Mouse (Mus musculus) hindbrain, embryonic 15.5 days (tissue): ENCODE results near the gene Gm12216. TPM values are rescaled to one million over a fixed set of nuclear protein-coding genes. Genes with fewer than 3 reads are reported as not detected.
"Not testable (repeated sequence)": the region's sequence is repeated elsewhere in the genome, so short reads cannot be mapped to it uniquely, and the experiment has no call there.

Experiments
- ATAC-seq: fragments of 200-750 bp; cut with Nextera tagmentation; 2 replicates; pipeline ENCODE4 v1.8.0; 2017; ENCODE audit warnings: low read depth, moderate number of reproducible peaks, moderate TSS enrichment; ENCODE audit not compliant: low FRiP score
- H3K27ac ChIP-seq: fragments of 300-500 bp; sonication (generic); replicated peaks from 2 replicates; pipeline ENCODE4 v1.5.1; 2015; ENCODE audit warnings: mild to moderate bottlenecking, inconsistent platforms
- H3K27me3 ChIP-seq: fragments of 300-500 bp; sonication (generic); 2 replicates; pipeline ENCODE4 v1.6.1; 2015; ENCODE audit warnings: control low read depth, inconsistent platforms
- H3K36me3 ChIP-seq: fragments of 300-500 bp; sonication (generic); 2 replicates; pipeline ENCODE4 v1.6.1; 2015; ENCODE audit warnings: control low read depth, inconsistent platforms
- H3K4me1 ChIP-seq: fragments of 300-500 bp; sonication (generic); replicated peaks from 2 replicates; pipeline ENCODE4 v1.6.1; 2015; ENCODE audit warnings: control low read depth, inconsistent platforms
- H3K4me2 ChIP-seq: fragments of 300-500 bp; sonication (generic); 2 replicates; pipeline ENCODE4 v1.6.1; 2015; ENCODE audit warnings: moderate library complexity, mild to moderate bottlenecking, inconsistent platforms
- H3K4me3 ChIP-seq: fragments of 300-500 bp; sonication (generic); 2 replicates; pipeline ENCODE4 v1.5.1; 2015; ENCODE audit warnings: mild to moderate bottlenecking, inconsistent platforms
- H3K9ac ChIP-seq: fragments of 300-500 bp; sonication (generic); 2 replicates; pipeline ENCODE4 v1.6.1; 2015; ENCODE audit warnings: inconsistent platforms
- H3K9me3 ChIP-seq: fragments of 300-500 bp; sonication (generic); 2 replicates; pipeline ENCODE4 v1.6.1; 2016; ENCODE audit warnings: control low read depth, inconsistent platforms
- WGBS: fragments of 180-500 bp; shearing (Covaris S2); methylation state at CpG from one replicate; pipeline ENCODE4 v1.1.7; 2015; 5-methylcytosine and 5-hydroxymethylcytosine counted together
- polyA plus RNA-seq: library from polyadenylated mRNA; unstranded; fragments of >200 nt; fragmentation: Nextera tagmentation; extraction: Ambion mirVana; gene quantifications from 2 replicates; pipeline ENCODE4 v1.2.1, GENCODE M21; 2015

Gm12216 gene
- polyA plus RNA-seq = 0.35 TPM in 1 of 2 replicates, not detected in the other

- 14% methylated on average over 44 of the region's 50 CpGs for WGBS
- not testable (repeated sequence) for H3K9me3 ChIP-seq, H3K36me3 ChIP-seq, H3K27ac ChIP-seq, H3K4me1 ChIP-seq, H3K27me3 ChIP-seq
- H3K9ac ChIP-seq = peak within 1 kb of the TSS; percentile 5; the same call in 1 of the 2 replicates
- ATAC-seq = peak; percentile 48; the same call in 1 of the 2 replicates
- H3K4me2 ChIP-seq = peak within 1 kb of the TSS; percentile 55
- peak within 1 kb of the TSS; percentile 39 for H3K4me3 ChIP-seq
Measured at GRCm38 (mm10) chr11:53858761-53859580, at the start of gene Gm12216. Gene Gm12216 (minus strand): TSS chr11:53859256.

- Histone ChIP-seq H3K4me3 (no peak overlapping the region), H3K9me3 (no peaks in the 10 kb centered on the region), H3K27ac (no peak overlapping the region), H3K36me3 (no peaks in the 10 kb centered on the region), H3K4me1 (no peaks in the 10 kb centered on the region), H3K27me3 (no peaks in the 10 kb centered on the region), H3K9ac (no peak overlapping the region), H3K4me2 (no peak overlapping the region)
- 92% methylated on average over 8 of the region's 8 CpGs for WGBS
- ATAC-seq = no peak
Measured at GRCm38 (mm10) chr11:53908686-53909085, 49.6 kb upstream of the Gm12216 start.

GRCm38 (mm10) chr11:53904534-53904925, 45.5 kb upstream of the Gm12216 start:
- ATAC-seq = no peak
- Histone ChIP-seq H3K9ac (no peak overlapping the region), H3K4me3 (no peak overlapping the region), H3K27me3 (no peaks in the 10 kb centered on the region), H3K4me2 (no peak overlapping the region), H3K27ac (no peak overlapping the region), H3K9me3 (no peaks in the 10 kb centered on the region), H3K36me3 (no peaks in the 10 kb centered on the region), H3K4me1 (no peaks in the 10 kb centered on the region)
- WGBS = 81% methylated on average over 9 of the region's 9 CpGs

GRCm38 (mm10) chr11:53903781-53904533, 44.9 kb upstream of the Gm12216 start:
- H3K36me3 ChIP-seq = no peaks in the 10 kb centered on the region
- no peak for ATAC-seq
- H3K9me3 ChIP-seq = no peaks in the 10 kb centered on the region
- 49% methylated on average over 16 of the region's 16 CpGs for WGBS
- H3K4me3 ChIP-seq = no peak overlapping the region
- no peak overlapping the region for H3K27ac ChIP-seq
- no peak overlapping the region for H3K9ac ChIP-seq
- no peak overlapping the region for H3K4me2 ChIP-seq
- H3K27me3 ChIP-seq = no peaks in the 10 kb centered on the region
- H3K4me1 ChIP-seq = no peaks in the 10 kb centered on the region

- ATAC-seq = no peak
- H3K27me3 ChIP-seq = no peaks in the 10 kb centered on the region
- WGBS = 95% methylated on average over 14 of the region's 14 CpGs
Measured at GRCm38 (mm10) chr11:53902741-53903140, 43.7 kb upstream of the Gm12216 start.

GRCm38 (mm10) chr11:53900991-53901390, 41.9 kb upstream of the Gm12216 start:
- Histone ChIP-seq H3K27me3 (no peaks in the 10 kb centered on the region), H3K36me3 (no peaks in the 10 kb centered on the region), H3K9ac (no peak overlapping the region), H3K4me2 (no peak overlapping the region), H3K9me3 (no peaks in the 10 kb centered on the region), H3K4me3 (no peak overlapping the region), H3K27ac (no peak overlapping the region), H3K4me1 (no peaks in the 10 kb centered on the region)
- WGBS = 68% methylated on average over 1 of the region's 1 CpGs
- ATAC-seq = no peak

More at GRCm38 (mm10) chr11:53902741-53903140, 43.7 kb upstream of the Gm12216 start:
- no peak overlapping the region for H3K27ac ChIP-seq
- no peak overlapping the region for H3K9ac ChIP-seq
- H3K4me2 ChIP-seq = no peak overlapping the region
- H3K9me3 ChIP-seq = no peaks in the 10 kb centered on the region
- H3K4me3 ChIP-seq = no peak overlapping the region
- H3K36me3 ChIP-seq = no peaks in the 10 kb centered on the region
- H3K4me1 ChIP-seq = no peaks in the 10 kb centered on the region

- Histone ChIP-seq H3K9ac (no peak overlapping the region), H3K4me2 (no peak overlapping the region), H3K36me3 (no peaks in the 10 kb centered on the region), H3K4me1 (no peaks in the 10 kb centered on the region), H3K27me3 (no peaks in the 10 kb centered on the region), H3K4me3 (no peak overlapping the region), H3K9me3 (no peaks in the 10 kb centered on the region), H3K27ac (no peak overlapping the region)
- 86% methylated on average over 6 of the region's 6 CpGs for WGBS
- ATAC-seq = no peak
Measured at GRCm38 (mm10) chr11:53899981-53900380, 40.9 kb upstream of the Gm12216 start.

- no peaks in the 10 kb centered on the region for H3K27me3 ChIP-seq
- no peak overlapping the region for H3K9ac ChIP-seq
- no peak overlapping the region for H3K4me2 ChIP-seq
- 75% methylated on average over 3 of the region's 3 CpGs for WGBS
- H3K36me3 ChIP-seq = no peaks in the 10 kb centered on the region
- no peaks in the 10 kb centered on the region for H3K9me3 ChIP-seq
- no peak overlapping the region for H3K4me3 ChIP-seq
- no peaks in the 10 kb centered on the region for H3K4me1 ChIP-seq
- ATAC-seq = no peak
- H3K27ac ChIP-seq = no peak overlapping the region
Measured at GRCm38 (mm10) chr11:53899004-53899403, 39.9 kb upstream of the Gm12216 start.

GRCm38 (mm10) chr11:53896935-53897334, 37.9 kb upstream of the Gm12216 start:
- WGBS = 89% methylated on average over 6 of the region's 6 CpGs
- H3K36me3 ChIP-seq = no peaks in the 10 kb centered on the region
- no peak overlapping the region for H3K27ac ChIP-seq
- H3K9ac ChIP-seq = no peak overlapping the region
- no peak overlapping the region for H3K4me3 ChIP-seq
- no peaks in the 10 kb centered on the region for H3K9me3 ChIP-seq
- no peak overlapping the region for H3K4me2 ChIP-seq
- no peak for ATAC-seq
- H3K27me3 ChIP-seq = no peaks in the 10 kb centered on the region
- H3K4me1 ChIP-seq = no peaks in the 10 kb centered on the region; the same call in 1 of the 2 replicates

GRCm38 (mm10) chr11:53893451-53893850, 34.4 kb upstream of the Gm12216 start:
- ATAC-seq = no peak
- no peak overlapping the region for H3K4me2 ChIP-seq
- no peaks in the 10 kb centered on the region for H3K9me3 ChIP-seq
- peaks cover 26% of the 10 kb centered on the region for H3K4me1 ChIP-seq
- WGBS = 63% methylated on average over 2 of the region's 2 CpGs
- H3K36me3 ChIP-seq = no peaks in the 10 kb centered on the region
- no peak overlapping the region for H3K9ac ChIP-seq
- H3K4me3 ChIP-seq = no peak overlapping the region
- H3K27me3 ChIP-seq = no peaks in the 10 kb centered on the region
- H3K27ac ChIP-seq = no peak overlapping the region

GRCm38 (mm10) chr11:53892716-53893416, 33.8 kb upstream of the Gm12216 start:
- Histone ChIP-seq H3K27ac (no peak overlapping the region), H3K9ac (no peak overlapping the region), H3K9me3 (no peaks in the 10 kb centered on the region), H3K4me2 (no peak overlapping the region), H3K27me3 (no peaks in the 10 kb centered on the region), H3K4me3 (no peak overlapping the region), H3K4me1 (peaks cover 28% of the 10 kb centered on the region), H3K36me3 (no peaks in the 10 kb centered on the region)
- ATAC-seq = no peak
- WGBS = 51% methylated on average over 9 of the region's 9 CpGs
